Comparison of ENCODE assay signal across 10 mouse cellular contexts in the genomic region with DNA sequence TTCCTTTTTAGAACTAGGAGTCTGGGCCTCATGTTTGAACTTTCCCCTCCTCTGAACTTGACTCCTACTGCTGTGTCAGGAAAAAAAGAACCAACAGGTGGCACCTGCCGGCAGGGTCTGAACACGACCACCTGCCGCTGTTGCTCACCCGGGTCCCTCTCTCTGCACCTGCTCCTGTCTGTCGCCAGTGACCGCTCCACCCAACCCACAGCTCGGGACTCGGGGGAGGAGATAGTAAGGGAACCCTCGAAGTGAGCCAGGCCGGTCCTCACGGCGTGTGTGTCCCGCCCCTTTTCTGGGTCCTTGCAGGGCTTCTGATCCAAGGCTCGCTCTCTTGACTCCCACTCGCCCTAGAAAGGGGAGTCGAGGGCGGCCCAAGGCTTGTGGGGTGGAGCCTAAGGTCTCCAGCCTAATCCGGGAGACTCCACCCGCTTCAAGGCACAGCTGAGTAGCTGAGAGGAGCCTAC. TPM values are rescaled to one million over a fixed set of nuclear protein-coding genes. Genes with fewer than 3 reads are reported as not detected.
DNase-seq lines count a peak whose midpoint lies in the region; ATAC-seq and TF ChIP-seq lines count a peak whose summit lies in the region.
"Had no signal": no experiment of that assay in that cellular context is flagged by ENCODE, and none has a peak within 500 bp of the region (broad histone marks: within the 10 kb centered on the region; RNA-seq: fewer than 3 reads in every experiment).

A gene (plus strand): TSS at position 417 of the 467 bp plus-strand sequence.

- peak within 1 kb of the TSS; percentile 62 for H3K4me2 ChIP-seq in lung, embryonic 14.5 days
- 0 out of 2 replicates have a peak within 1 kb of the TSS, but pooled peaks have one; percentile 52 for H3K4me2 ChIP-seq in limb, embryonic 14.5 days (replicated peaks; ENCODE audit: low read depth, low read length, severe bottlenecking)

- no peak for TF ChIP-seq POLR2A in limb, embryonic 14.5 days (IDR thresholded peaks at IDR 0.05; ENCODE audit: borderline replicate concordance, extremely low read depth, insufficient read depth, insufficient read length)

- no peaks in the 10 kb centered on the region for H3K9me3 ChIP-seq in heart, embryonic 10.5 days
- H3K9me3 ChIP-seq in lung, embryonic 14.5 days (ENCODE audit: low read depth, low read length), result no peaks in the 10 kb centered on the region
- H3K9me3 ChIP-seq in limb, embryonic 14.5 days (ENCODE audit: control insufficient read depth, low read length), result no peaks in the 10 kb centered on the region

- DNase-seq in heart, embryonic 10.5 days (ENCODE audit: low spot score), result no peak
- DNase-seq in heart, postnatal 4 days, result no peak
- DNase-seq in lung, embryonic 14.5 days, result peak; percentile 40
- no peak for DNase-seq in lung, postnatal 25 days (ENCODE audit: low spot score)
- DNase-seq in cerebellum, adult 9-11 months, result peak; percentile 81
- DNase-seq in limb, embryonic 14.5 days (ENCODE audit: low spot score), result peak; percentile 73
- DNase-seq in adrenal gland, postnatal 14 days, result no peak
- DNase-seq in adrenal gland, adult 8-10 months, result no peak

- WGBS in heart, embryonic 10.5 days, result 21% methylated on average over 19 of the region's 19 CpGs
- 19% methylated on average over 19 of the region's 19 CpGs for WGBS in lung, embryonic 14.5 days
- 27% methylated on average over 19 of the region's 19 CpGs for WGBS in limb, embryonic 14.5 days

- H3K4me3 ChIP-seq in heart, embryonic 10.5 days, result peak within 1 kb of the TSS; percentile 38; the same call in 1 of the 2 replicates
- no peak within 1 kb of the TSS for H3K4me3 ChIP-seq in lung, embryonic 14.5 days (ENCODE audit: low read depth, low read length)
- H3K4me3 ChIP-seq in limb, embryonic 14.5 days (replicated peaks; ENCODE audit: low read length), result peak within 1 kb of the TSS; percentile 7; the same call in 1 of the 2 replicates

- no peak for ATAC-seq in lung, embryonic 14.5 days (ENCODE audit: insufficient read depth)
- ATAC-seq in limb, embryonic 14.5 days (ENCODE audit: low FRiP score, low read depth), result peak; percentile 12; the same call in 1 of the 2 replicates

- H3K36me3 ChIP-seq in heart, embryonic 10.5 days, result peaks cover 14% of the 10 kb centered on the region
- H3K36me3 ChIP-seq in lung, embryonic 14.5 days (ENCODE audit: insufficient read depth), result peaks cover 14% of the 10 kb centered on the region; the same call in 1 of the 2 replicates
- H3K36me3 ChIP-seq in limb, embryonic 14.5 days (ENCODE audit: control insufficient read depth, insufficient read depth, low read length), result 0 out of 2 replicates have a peak, but pooled peaks cover 7% of the 10 kb centered on the region

- peak within 1 kb of the TSS; percentile 43 for H3K27ac ChIP-seq in heart, embryonic 10.5 days
- H3K27ac ChIP-seq in lung, embryonic 14.5 days (ENCODE audit: low read depth), result peak within 1 kb of the TSS; percentile 12; the same call in 1 of the 2 replicates
- H3K27ac ChIP-seq in limb, embryonic 14.5 days (replicated peaks; ENCODE audit: low read depth, low read length), result no peak within 1 kb of the TSS; the same call in 1 of the 2 replicates
- H3K27ac ChIP-seq: macrophage had no signal

- no peak within 1 kb of the TSS for H3K9ac ChIP-seq in lung, embryonic 14.5 days
- H3K9ac ChIP-seq in limb, embryonic 14.5 days (ENCODE audit: low read depth, low read length, severe bottlenecking), result no peak within 1 kb of the TSS

- TF ChIP-seq CTCF in lung, embryonic 14.5 days (IDR thresholded peaks at IDR 0.05; ENCODE audit: low read depth), result no peak

- peaks cover 8% of the 10 kb centered on the region; the same call in 1 of the 2 replicates for H3K27me3 ChIP-seq in heart, embryonic 10.5 days (ENCODE audit: insufficient read depth, poor library complexity, severe bottlenecking)
- no peaks in the 10 kb centered on the region for H3K27me3 ChIP-seq in lung, embryonic 14.5 days (ENCODE audit: insufficient read depth, low read length)
- H3K27me3 ChIP-seq in limb, embryonic 14.5 days (ENCODE audit: control insufficient read depth, insufficient read depth, low read length), result no peaks in the 10 kb centered on the region

- H3K4me1 ChIP-seq in heart, embryonic 10.5 days, result peaks cover 71% of the 10 kb centered on the region
- peaks cover 36% of the 10 kb centered on the region for H3K4me1 ChIP-seq in lung, embryonic 14.5 days (ENCODE audit: insufficient read depth)
- H3K4me1 ChIP-seq in limb, embryonic 14.5 days (ENCODE audit: control insufficient read depth, insufficient read depth, low read length), result peaks cover 33% of the 10 kb centered on the region

RNA-seq across cellular contexts. Expression of the gene that starts here (rescaled TPM):
- polyA plus RNA-seq in heart, embryonic 10.5 days (2016; fragmentation: Nextera tagmentation; extraction: Ambion mirVana), result 1.9 and 2.3 TPM in 2 replicates
- total RNA-seq in heart, postnatal 4 days (2021), result 10 to 100 TPM in 1 of 2 experiments, 1 to 10 TPM in 1; 8.8 to 11.7 TPM
- 8.1 and 9.2 TPM in 2 replicates for polyA plus RNA-seq in lung, embryonic 14.5 days (2014; fragmentation: Nextera tagmentation; extraction: Ambion mirVana)
- 34.6 and 43.9 TPM in 2 replicates for polyA plus RNA-seq in limb, embryonic 14.5 days (2012; rRNA removed)
- polyA plus RNA-seq in limb, embryonic 14.5 days (2014; fragmentation: Nextera tagmentation; extraction: Ambion mirVana), result 15.7 and 19.8 TPM in 2 replicates
- total RNA-seq in adrenal gland, postnatal 14 days (2021), result 4.9 and 8.5 TPM in 2 replicates
- 10 to 100 TPM in 1 of 4 experiments, 1 to 10 TPM in 3; 2.4 to 14.9 (median 3.6) TPM for total RNA-seq in adrenal gland, adult 8-10 months (2022)
- total RNA-seq: hematopoietic stem cell, adult 5-6 weeks had no signal
- polyA plus RNA-seq: macrophage had no signal

Comparison
In these comparisons a context has a peak if more than half of its experiments do, and no peak if none do; other contexts are left out.
1. DNase-seq: peak in lung, embryonic 14.5 days (single experiment), cerebellum, adult 9-11 months (single experiment) and limb, embryonic 14.5 days (single experiment); none in heart, embryonic 10.5 days (single experiment), heart, postnatal 4 days (single experiment), lung, postnatal 25 days (single experiment), adrenal gland, postnatal 14 days (single experiment) and adrenal gland, adult 8-10 months (single experiment).